Mouse (Mus musculus) gastrocnemius, postnatal 25 days (tissue): Measurements from ENCODE around the gene Aqp6. TPM values are rescaled to one million over a fixed set of nuclear protein-coding genes. Genes with fewer than 3 reads are reported as not detected.

Experiments used
- DNase-seq: peaks from one replicate; pipeline ENCODE4 v3.0.0; 2022
- total RNA-seq, 2 experiments: library from RNA; stranded (reverse); gene quantifications; 1 replicate in 1 of 2; 2 replicates in 1 of 2; pipeline ENCODE4 v1.2.3; 2021

Gene Aqp6
- total RNA-seq, 2 experiments from 2014 or later, result not detected

DNA sequence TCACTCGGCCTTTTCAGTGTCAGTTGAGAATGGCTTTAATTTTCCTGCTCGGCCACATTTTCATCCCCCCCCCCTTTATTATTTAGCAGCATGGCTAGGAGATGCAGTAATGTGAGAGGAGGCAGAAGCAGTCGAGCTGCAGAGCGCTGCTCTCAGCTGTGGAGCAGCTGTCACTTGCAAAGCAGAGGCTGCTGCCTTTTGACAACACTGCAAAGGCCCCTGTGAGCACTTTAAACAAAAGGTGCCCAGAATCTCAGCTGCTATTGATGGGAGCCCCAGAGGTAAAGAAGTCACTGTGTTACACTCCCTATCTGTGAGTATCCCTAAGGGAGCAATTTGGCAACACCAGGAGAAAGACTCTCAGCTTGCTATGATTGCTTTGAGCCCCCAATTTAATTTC, 47.1 kb downstream of the Aqp6 start:
- DNase-seq, result no peak

DNA sequence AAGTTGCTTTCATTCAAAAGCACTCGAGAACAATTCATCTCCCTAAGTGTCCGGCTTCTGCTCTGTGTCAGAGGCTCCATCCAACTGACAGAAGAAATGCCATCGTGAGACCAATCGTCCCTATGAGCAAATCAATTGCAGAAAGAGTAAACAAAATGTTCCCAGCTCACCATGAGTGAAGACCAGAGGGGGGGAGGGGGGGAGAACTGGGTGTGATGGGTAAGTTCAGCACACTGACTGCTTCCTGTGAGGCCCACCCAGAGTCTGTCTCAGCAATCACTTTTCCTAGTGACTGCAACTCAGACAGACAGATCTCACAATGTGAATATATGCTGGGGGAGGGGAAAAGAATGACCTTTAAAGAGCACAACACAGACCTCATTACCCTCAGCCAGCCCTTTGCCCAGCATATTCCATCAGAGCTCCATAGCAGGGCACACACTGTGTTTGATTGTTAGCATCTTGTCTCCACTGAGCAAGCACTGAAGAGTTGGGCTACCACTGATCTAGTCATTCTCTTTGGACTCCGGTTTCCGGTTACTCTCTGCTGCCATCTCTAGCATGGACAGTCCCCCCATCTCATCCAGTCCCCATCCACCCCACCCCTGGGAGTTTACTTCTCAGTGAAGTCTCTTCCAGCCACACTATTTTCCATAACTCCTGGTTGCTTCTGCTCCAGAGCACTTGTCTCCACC, 48.0 kb downstream of the Aqp6 start:
- DNase-seq, result no peak

DNA sequence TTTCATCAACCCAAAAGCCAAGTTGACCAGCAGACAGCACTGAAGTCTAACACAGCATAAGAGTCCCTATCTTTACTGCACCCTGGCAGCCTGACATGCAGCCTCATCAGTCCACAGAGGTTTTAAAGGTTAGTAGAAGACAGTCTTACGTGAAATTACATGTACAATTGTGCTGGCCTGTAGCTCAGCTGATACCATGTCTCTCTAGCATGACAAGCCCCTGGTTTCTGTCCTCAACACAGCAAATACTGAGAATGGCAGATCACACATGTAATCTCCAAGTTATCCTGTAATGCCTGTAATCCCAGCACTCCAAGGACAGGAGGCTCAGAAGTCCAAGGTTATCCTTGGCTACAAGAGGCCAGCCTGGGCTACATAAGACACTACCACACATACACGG, 49.1 kb downstream of the Aqp6 start:
- DNase-seq, result no peak

DNA sequence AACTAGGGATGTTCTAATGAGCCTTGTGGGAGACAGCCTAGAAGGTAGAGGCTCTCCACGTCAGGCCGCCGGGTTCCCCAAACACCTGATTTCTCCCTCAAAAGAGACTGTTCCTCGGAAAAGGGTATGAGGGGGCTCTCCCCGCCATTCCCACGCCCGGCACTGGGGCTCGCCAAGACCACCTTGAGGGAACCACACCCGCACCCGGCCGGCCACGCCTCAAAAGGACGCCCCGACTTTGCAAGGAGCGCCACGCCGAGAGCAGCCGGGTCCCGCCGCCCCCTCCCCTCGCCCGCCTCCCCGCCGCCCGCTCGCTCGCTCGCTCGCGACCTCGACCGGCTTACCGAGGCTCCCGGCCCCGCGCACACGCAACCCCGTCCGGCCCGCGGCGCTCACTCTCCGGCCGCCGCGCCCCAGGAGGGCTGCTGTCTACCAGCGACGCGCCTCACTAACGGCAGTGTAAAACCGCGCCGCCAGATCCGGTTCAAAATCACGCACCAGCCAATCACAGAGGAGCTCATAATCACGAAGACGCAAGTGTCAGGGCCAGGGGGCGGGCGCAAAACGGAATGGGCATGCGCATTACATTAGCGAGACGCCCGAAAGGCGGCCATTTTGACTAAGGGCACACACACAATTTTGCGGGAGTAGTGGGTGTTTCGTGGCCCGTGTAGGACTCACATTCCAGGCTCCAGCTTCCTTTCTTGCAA, 50.1 kb downstream of the Aqp6 start, which contains the start of gene Racgap1:
Racgap1 (minus strand) TSS at position 494 of the 710 bp plus-strand sequence.
- peak; percentile 93 for DNase-seq

DNA sequence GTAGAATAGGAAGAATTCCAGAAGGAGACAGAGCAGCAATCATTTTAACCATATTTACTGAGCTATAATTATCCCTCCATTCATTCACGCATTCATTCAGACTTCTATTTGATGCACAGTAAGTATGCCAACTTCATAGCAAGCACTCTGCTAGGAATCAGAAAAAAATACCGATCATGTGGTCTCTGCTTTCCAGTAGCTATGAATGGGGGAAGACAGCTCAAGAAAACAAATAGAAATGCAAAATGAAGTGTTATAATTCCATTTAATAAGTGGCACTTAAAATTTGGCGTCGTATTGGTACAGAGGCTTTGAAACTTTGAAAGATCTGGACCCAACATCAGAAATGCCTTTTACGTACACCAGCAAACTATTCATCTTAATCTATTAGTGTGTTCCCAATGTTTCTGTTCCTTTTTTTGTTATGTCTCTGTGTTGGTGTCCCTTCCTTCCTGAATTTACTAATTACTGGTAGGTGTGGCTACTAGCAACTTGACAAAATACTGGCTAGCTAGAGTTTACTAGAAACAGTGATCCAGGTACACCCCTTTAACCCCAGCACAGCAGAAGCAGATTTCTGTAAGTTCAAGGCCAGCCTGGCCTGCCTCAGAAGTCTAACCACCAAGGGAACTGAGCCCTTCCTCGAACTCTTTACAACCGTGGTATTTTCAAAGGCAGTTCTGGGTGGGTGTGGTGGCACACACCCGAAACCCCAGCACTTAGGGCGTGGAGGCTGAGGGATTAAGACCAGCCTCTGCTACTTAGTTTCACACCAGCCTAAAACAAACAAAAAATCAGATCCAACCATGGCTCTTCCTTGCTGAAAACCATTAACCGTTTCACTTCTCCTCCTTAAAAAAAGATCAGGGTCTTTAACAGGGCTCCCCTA, 51.0 kb downstream of the Aqp6 start:
- DNase-seq, result no peak

DNA sequence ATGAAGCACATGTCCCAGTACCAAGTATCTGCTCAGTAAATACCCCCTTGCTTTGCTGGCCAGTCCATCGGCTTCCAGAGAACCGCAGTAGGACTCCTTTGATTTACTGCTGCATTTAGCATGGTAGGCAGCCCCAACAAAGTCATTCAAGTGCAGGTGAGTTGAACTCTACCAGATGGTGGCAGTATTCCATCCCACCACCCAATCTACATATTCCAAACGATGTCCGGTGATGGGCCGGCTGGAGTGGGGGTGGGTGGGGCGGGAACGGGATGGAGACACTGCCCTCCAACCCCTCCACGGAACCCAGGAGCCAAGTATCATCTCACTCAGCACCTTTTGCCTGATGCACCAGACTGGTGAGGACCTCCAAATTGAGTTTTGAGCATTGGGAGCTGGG, 52.1 kb downstream of the Aqp6 start:
- DNase-seq, result no peak

DNA sequence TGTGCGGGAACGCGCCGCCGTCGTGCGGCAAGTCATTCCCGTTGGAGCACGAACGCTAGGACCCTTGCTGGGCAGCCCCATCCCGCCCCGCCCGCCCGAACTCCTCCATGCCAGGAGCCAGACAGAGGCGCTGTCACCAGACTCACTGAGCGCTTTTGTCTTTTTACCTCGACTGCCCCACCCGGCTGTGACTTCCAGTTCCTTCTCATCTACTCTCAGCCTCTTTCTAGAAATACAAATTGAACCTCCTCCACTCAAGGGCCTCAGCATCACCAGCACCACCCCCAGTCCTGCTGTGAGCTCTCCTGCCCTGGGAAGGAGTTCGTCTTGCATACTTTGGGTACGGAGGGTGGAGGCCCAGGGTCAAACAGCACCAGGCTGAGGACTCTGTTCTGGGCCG, 52.7 kb downstream of the Aqp6 start:
- DNase-seq, result no peak

Other genes with a start within 250 kb of the Aqp6 start
- gene Fmnl3, start 230.9 kb upstream of the Aqp6 start, total RNA-seq, result 1 to 10 TPM; 6.6 to 7.0 TPM
- gene Tmbim6, start 208.5 kb upstream of the Aqp6 start, total RNA-seq, result 100 to 1,000 TPM; 153 to 164 TPM
- 1 to 10 TPM; 3.1 to 4.8 TPM for gene Nckap5l, start 143.7 kb upstream of the Aqp6 start, total RNA-seq
- gene Bcdin3d, start 126.7 kb upstream of the Aqp6 start, total RNA-seq, result 1 to 10 TPM; 3.0 to 4.1 TPM
- gene Faim2, start 73.2 kb upstream of the Aqp6 start, total RNA-seq, result under 1 TPM; 0.13 to 0.20 TPM
- not detected for gene Aqp2, start 22.3 kb upstream of the Aqp6 start, total RNA-seq
- gene Aqp5, start 10.6 kb upstream of the Aqp6 start, total RNA-seq, result not detected
- gene Racgap1, start 50.3 kb downstream of the Aqp6 start, total RNA-seq, result 1 to 10 TPM; 1.3 to 2.1 TPM
- under 1 TPM; 0.08 to 0.61 TPM for gene Asic1, start 69.0 kb downstream of the Aqp6 start, total RNA-seq
- 1 to 10 TPM; 4.6 to 5.9 TPM for gene Smarcd1, start 100.7 kb downstream of the Aqp6 start, total RNA-seq
- gene Gm17349, start 104.1 kb downstream of the Aqp6 start, total RNA-seq, result 1 to 10 TPM in 1 of 2 experiments, not detected in 1; 1.6 TPM
- gene Gpd1, start 116.1 kb downstream of the Aqp6 start, total RNA-seq, result 100 to 1,000 TPM; 415 to 536 TPM
- gene Cox14, start 124.2 kb downstream of the Aqp6 start, total RNA-seq, result 100 to 1,000 TPM; 171 to 172 TPM
- gene Cers5, start 171.5 kb downstream of the Aqp6 start, total RNA-seq, result 1 to 10 TPM; 4.0 to 6.1 TPM